Mouse (Mus musculus): ENCODE data around the gene Lsm6.

The Lsm6 gene

GRCm38 (mm10) chr8:78820673-78821310, at the start of gene Lsm6:
TSS of gene Lsm6 (minus strand) at chr8:78821140.
- peak; percentile 99 for DNase-seq (ENCODE audit: low spot score in 2 of 2)

GRCm38 (mm10) chr8:78867036-78867435, 46.1 kb upstream of the Lsm6 start:
- no peak for DNase-seq (ENCODE audit: low spot score in 2 of 2)

- no peak for DNase-seq (ENCODE audit: low spot score in 2 of 2)
Observed at GRCm38 (mm10) chr8:78863001-78863400, 42.1 kb upstream of the Lsm6 start.

- DNase-seq (ENCODE audit: low spot score in 2 of 2) = no peak
Observed at GRCm38 (mm10) chr8:78862046-78862445, 41.1 kb upstream of the Lsm6 start.

GRCm38 (mm10) chr8:78860789-78861188, 39.8 kb upstream of the Lsm6 start:
- no peak for DNase-seq (ENCODE audit: low spot score in 2 of 2)

GRCm38 (mm10) chr8:78857421-78857820, 36.5 kb upstream of the Lsm6 start:
- DNase-seq (ENCODE audit: low spot score in 2 of 2) = no peak

- no peak for DNase-seq (ENCODE audit: low spot score in 2 of 2)
Observed at GRCm38 (mm10) chr8:78852279-78852678, 31.3 kb upstream of the Lsm6 start.

- no peak for DNase-seq (ENCODE audit: low spot score in 2 of 2)
Observed at GRCm38 (mm10) chr8:78847240-78847639, 26.3 kb upstream of the Lsm6 start.

- DNase-seq (ENCODE audit: low spot score in 2 of 2) = no peak
Observed at GRCm38 (mm10) chr8:78844559-78844958, 23.6 kb upstream of the Lsm6 start.

- no peak for DNase-seq (ENCODE audit: low spot score in 2 of 2)
Observed at GRCm38 (mm10) chr8:78838656-78839413, 17.9 kb upstream of the Lsm6 start.

- no peak for DNase-seq (ENCODE audit: low spot score in 2 of 2)
Observed at GRCm38 (mm10) chr8:78836091-78836490, 15.2 kb upstream of the Lsm6 start.

GRCm38 (mm10) chr8:78828414-78828813, 7.5 kb upstream of the Lsm6 start:
- DNase-seq (ENCODE audit: low spot score in 2 of 2) = no peak

- no peak for DNase-seq (ENCODE audit: low spot score in 2 of 2)
Observed at GRCm38 (mm10) chr8:78824515-78824914, 3.6 kb upstream of the Lsm6 start.

GRCm38 (mm10) chr8:78819973-78820372, 967 bp downstream of the Lsm6 start:
- DNase-seq (ENCODE audit: low spot score in 2 of 2) = peak; percentile 17 to 22

- no peak for DNase-seq (ENCODE audit: low spot score in 2 of 2)
Observed at GRCm38 (mm10) chr8:78814743-78815142, 6.2 kb downstream of the Lsm6 start.

- DNase-seq (ENCODE audit: low spot score in 2 of 2) = no peak
Observed at GRCm38 (mm10) chr8:78813021-78813420, 7.9 kb downstream of the Lsm6 start.

GRCm38 (mm10) chr8:78812446-78812845, 8.5 kb downstream of the Lsm6 start:
- no peak for DNase-seq (ENCODE audit: low spot score in 2 of 2)

GRCm38 (mm10) chr8:78811748-78812147, 9.2 kb downstream of the Lsm6 start:
- DNase-seq (ENCODE audit: low spot score in 2 of 2) = no peak

- no peak for DNase-seq (ENCODE audit: low spot score in 2 of 2)
Observed at GRCm38 (mm10) chr8:78810207-78810675, 10.7 kb downstream of the Lsm6 start.

- DNase-seq (ENCODE audit: low spot score in 2 of 2) = no peak
Observed at GRCm38 (mm10) chr8:78809454-78810206, 11.3 kb downstream of the Lsm6 start.

- no peak for DNase-seq (ENCODE audit: low spot score in 2 of 2)
Observed at GRCm38 (mm10) chr8:78808888-78809287, 12.1 kb downstream of the Lsm6 start.

- DNase-seq (ENCODE audit: low spot score in 2 of 2) = no peak
Observed at GRCm38 (mm10) chr8:78808439-78808838, 12.5 kb downstream of the Lsm6 start.

All from spleen, postnatal 10 days (tissue).